Mouse (Mus musculus) lung, embryonic 16.5 days (tissue): ENCODE measurements around the gene Stat6. TPM values are rescaled to one million over a fixed set of nuclear protein-coding genes. Genes with fewer than 3 reads are reported as not detected.

Source experiments
- polyA plus RNA-seq: library from polyadenylated mRNA; unstranded; fragments of >200 nt; fragmentation: Nextera tagmentation; extraction: Ambion mirVana; gene quantifications from 2 replicates; pipeline ENCODE4 v1.2.1, GENCODE M21; 2015

Stat6 gene
- polyA plus RNA-seq, 1 experiment from 2014 or later: 47.4 TPM

Other genes starting within 250 kb of the Stat6 start
- 1.3 and 1.8 TPM in 2 replicates for gene Stac3, start 141.3 kb upstream of the Stat6 start, polyA plus RNA-seq
- gene Ndufa4l2, start 128.0 kb upstream of the Stat6 start, polyA plus RNA-seq: 155 and 169 TPM in 2 replicates
- gene Shmt2, start 120.5 kb upstream of the Stat6 start, polyA plus RNA-seq: 116 and 119 TPM in 2 replicates
- gene Nxph4, start 108.4 kb upstream of the Stat6 start, polyA plus RNA-seq: 1.8 TPM in 2 replicates
- gene Lrp1, start 21.8 kb upstream of the Stat6 start, polyA plus RNA-seq: 78.9 and 83.6 TPM in 2 replicates
- gene Nemp1, start 23.9 kb downstream of the Stat6 start, polyA plus RNA-seq: 12.6 and 13.2 TPM in 2 replicates
- gene Nab2, start 25.6 kb downstream of the Stat6 start, polyA plus RNA-seq: 16.2 and 17.9 TPM in 2 replicates
- gene Myo1a, start 62.2 kb downstream of the Stat6 start, polyA plus RNA-seq: 0.19 and 0.39 TPM in 2 replicates
- not detected in 2 replicates for gene Tac2, start 81.5 kb downstream of the Stat6 start, polyA plus RNA-seq
- 2.3 and 2.6 TPM in 2 replicates for gene Zbtb39, start 96.6 kb downstream of the Stat6 start, polyA plus RNA-seq
- gene Gpr182, start 108.7 kb downstream of the Stat6 start, polyA plus RNA-seq: 16.4 and 17.3 TPM in 2 replicates
- gene Rdh1, start 116.7 kb downstream of the Stat6 start, polyA plus RNA-seq: 0.08 TPM in 1 of 2 replicates, not detected in the other
- gene Rdh16f1, start 116.8 kb downstream of the Stat6 start, polyA plus RNA-seq: not detected in 2 replicates
- not detected in 2 replicates for gene Rdh9, start 133.4 kb downstream of the Stat6 start, polyA plus RNA-seq
- gene Rdh16, start 158.2 kb downstream of the Stat6 start, polyA plus RNA-seq: not detected in 2 replicates
- not detected in 2 replicates for gene Rdh19, start 206.9 kb downstream of the Stat6 start, polyA plus RNA-seq
- not detected in 2 replicates for gene Rdh16f2, start 223.5 kb downstream of the Stat6 start, polyA plus RNA-seq
- 0.69 TPM in 1 of 2 replicates, not detected in the other for gene Rdh7, start 245.8 kb downstream of the Stat6 start, polyA plus RNA-seq